Mouse (Mus musculus) C2C12 (cell line): ENCODE results near the gene Gm2696. TPM values are rescaled to one million over a fixed set of nuclear protein-coding genes. Genes with fewer than 3 reads are reported as not detected.

Experiments
- H3K27me3 ChIP-seq: one replicate; pipeline ENCODE4 v1.6.1; 2011; ENCODE audit not compliant: control insufficient read depth, insufficient read depth, insufficient read length
- H3K36me3 ChIP-seq: one replicate; pipeline ENCODE4 v1.6.1; 2011; ENCODE audit not compliant: control insufficient read depth, insufficient read depth
- H3K4me3 ChIP-seq: one replicate; pipeline ENCODE4 v1.5.1; 2011; ENCODE audit warnings: mild to moderate bottlenecking, control low read depth; ENCODE audit not compliant: poor library complexity, insufficient read depth, severe bottlenecking
- H3K79me2 ChIP-seq: one replicate; pipeline ENCODE4 v1.6.1; 2011; ENCODE audit not compliant: control insufficient read depth, insufficient read depth
- H3K79me3 ChIP-seq: one replicate; pipeline ENCODE4 v1.6.1; 2011; ENCODE audit warnings: low read depth, control low read depth
- H3ac ChIP-seq: one replicate; pipeline ENCODE3; 2011; ENCODE audit warnings: low read depth; ENCODE audit not compliant: control insufficient read depth, insufficient read length
- CEBPB ChIP-seq: IDR thresholded peaks from one replicate; pipeline ENCODE4 v1.6.1; 2011; ENCODE audit warnings: low read depth, mild to moderate bottlenecking, control low read depth, moderate library complexity
- CTCF ChIP-seq: IDR thresholded peaks from one replicate; pipeline ENCODE4 v1.5.1; 2011; ENCODE audit not compliant: control insufficient read depth, insufficient read depth, insufficient read length
- FOSL1 ChIP-seq: IDR thresholded peaks from one replicate; pipeline ENCODE4 v1.8.0; 2011; ENCODE audit warnings: mild to moderate bottlenecking, low read length; ENCODE audit not compliant: poor library complexity, insufficient read depth, severe bottlenecking
- MAX ChIP-seq: IDR thresholded peaks from one replicate; pipeline ENCODE4 v1.6.1; 2011; ENCODE audit warnings: mild to moderate bottlenecking, control low read depth
- MYOD1 ChIP-seq: IDR thresholded peaks from one replicate; pipeline ENCODE4 v1.6.1; 2011; ENCODE audit warnings: low read depth; ENCODE audit not compliant: control insufficient read depth, insufficient read length
- MYOG ChIP-seq: IDR thresholded peaks from one replicate; pipeline ENCODE4 v1.6.1; 2011; ENCODE audit not compliant: control insufficient read depth, insufficient read length; ENCODE audit errors: extremely low read depth
- USF1 ChIP-seq: IDR thresholded peaks from one replicate; pipeline ENCODE4 v1.6.1; 2011; ENCODE audit warnings: low read depth, mild to moderate bottlenecking, control low read depth, moderate library complexity
- polyA plus RNA-seq: library from polyadenylated mRNA; unstranded; fragments of >200 nt; fragmentation: generic; extraction: Trizol; gene quantifications from one replicate; pipeline ENCODE4 v1.2.1, GENCODE M21; 2012; ENCODE audit warnings: missing spikeins

Gm2696 gene
- polyA plus RNA-seq, 1 experiment = not detected

- H3K79me3 ChIP-seq = no peaks in the 10 kb centered on the region
- no peaks in the 10 kb centered on the region for H3K36me3 ChIP-seq
- no peak overlapping the region for H3ac ChIP-seq
- TF ChIP-seq USF1 = no peak
- no peak for TF ChIP-seq MYOD1
- no peak for TF ChIP-seq CEBPB
- TF ChIP-seq CTCF = no peak
- TF ChIP-seq MAX = no peak
- no peak for TF ChIP-seq FOSL1
- no peak for TF ChIP-seq MYOG
- no peaks in the 10 kb centered on the region for H3K79me2 ChIP-seq
- no peak overlapping the region for H3K4me3 ChIP-seq
- H3K27me3 ChIP-seq = peaks cover 6% of the 10 kb centered on the region
These were observed 24.5 kb downstream of the Gm2696 start for GRCm38 (mm10) chr10:77839006-77839405.

- Histone ChIP-seq H3K27me3 (peaks cover 7% of the 10 kb centered on the region), H3K36me3 (no peaks in the 10 kb centered on the region), H3K4me3 (no peak within 1 kb of the TSS), H3K79me3 (no peaks in the 10 kb centered on the region), H3ac (no peak within 1 kb of the TSS), H3K79me2 (no peaks in the 10 kb centered on the region)
- no peak for TF ChIP-seq CTCF
- no peak for TF ChIP-seq CEBPB
- no peak for TF ChIP-seq FOSL1
- no peak for TF ChIP-seq MYOG
- TF ChIP-seq USF1 = no peak
- TF ChIP-seq MYOD1 = no peak
These were observed 32.0 kb downstream of the Gm2696 start, which contains the start of gene Gm36176 for GRCm38 (mm10) chr10:77846503-77846902. TSS of gene Gm36176 (plus strand) at chr10:77846803.

GRCm38 (mm10) chr10:77846961-77847360, 32.5 kb downstream of the Gm2696 start:
- no peak for TF ChIP-seq USF1
- TF ChIP-seq MYOG = no peak
- TF ChIP-seq MAX = no peak
- TF ChIP-seq MYOD1 = no peak
- TF ChIP-seq FOSL1 = no peak
- no peak for TF ChIP-seq CTCF
- TF ChIP-seq CEBPB = no peak
- Histone ChIP-seq H3ac (no peak overlapping the region), H3K4me3 (no peak overlapping the region), H3K79me2 (no peaks in the 10 kb centered on the region), H3K27me3 (peaks cover 9% of the 10 kb centered on the region), H3K36me3 (no peaks in the 10 kb centered on the region), H3K79me3 (no peaks in the 10 kb centered on the region)

GRCm38 (mm10) chr10:77847538-77847937, 33.1 kb downstream of the Gm2696 start:
- Histone ChIP-seq H3K27me3 (peaks cover 15% of the 10 kb centered on the region), H3K79me3 (no peaks in the 10 kb centered on the region), H3K79me2 (no peaks in the 10 kb centered on the region), H3ac (no peak overlapping the region), H3K4me3 (no peak overlapping the region), H3K36me3 (no peaks in the 10 kb centered on the region)
- TF ChIP-seq MAX (no peak), FOSL1 (no peak), MYOD1 (no peak), CEBPB (no peak), MYOG (no peak), CTCF (no peak), USF1 (no peak)

- Histone ChIP-seq H3K36me3 (no peaks in the 10 kb centered on the region), H3ac (no peak within 1 kb of the TSS), H3K27me3 (peaks cover 33% of the 10 kb centered on the region), H3K4me3 (no peak within 1 kb of the TSS), H3K79me2 (no peaks in the 10 kb centered on the region), H3K79me3 (no peaks in the 10 kb centered on the region)
- TF ChIP-seq CTCF (no peak), MYOG (no peak), CEBPB (no peak), MAX (no peak), USF1 (no peak), FOSL1 (no peak), MYOD1 (no peak)
These were observed 38.1 kb downstream of the Gm2696 start, which contains the start of gene Gm10318 for GRCm38 (mm10) chr10:77852559-77852958. TSS of gene Gm10318 (plus strand) at chr10:77852859.

- Histone ChIP-seq H3K79me2 (no peaks in the 10 kb centered on the region), H3K4me3 (no peak within 1 kb of the TSS), H3K27me3 (peaks cover 10% of the 10 kb centered on the region), H3K36me3 (no peaks in the 10 kb centered on the region), H3ac (no peak within 1 kb of the TSS), H3K79me3 (no peaks in the 10 kb centered on the region)
- TF ChIP-seq MAX (no peak), MYOD1 (no peak), USF1 (no peak), CTCF (no peak), MYOG (no peak), FOSL1 (no peak), CEBPB (no peak)
These were observed 47.2 kb downstream of the Gm2696 start, which contains the start of gene Gm3285 for GRCm38 (mm10) chr10:77861675-77862074. TSS of gene Gm3285 (plus strand) at chr10:77861975.
